Mouse (Mus musculus) CH12.LX (cell line): ENCODE data around the gene AU022252. TPM values are rescaled to one million over a fixed set of nuclear protein-coding genes. Genes with fewer than 3 reads are reported as not detected.

Experiments
- DNase-seq: peaks from one replicate; pipeline ENCODE4 v3.0.0-alpha.2; 2013; ENCODE audit errors: extremely low read depth
- H3K27ac ChIP-seq: 2 replicates; pipeline ENCODE4 v1.5.1; 2012; ENCODE audit warnings: low read depth, mild to moderate bottlenecking, control low read depth, moderate library complexity; ENCODE audit not compliant: insufficient read depth
- H3K27me3 ChIP-seq: replicated peaks from 2 replicates; pipeline ENCODE3; 2012; ENCODE audit warnings: inconsistent platforms
- H3K36me3 ChIP-seq, 2 experiments: replicated peaks in 1 of 2; 2 replicates each; pipeline versions ENCODE3 to v1.6.1; 2012; ENCODE audit warnings: inconsistent platforms in 1 of 2, low read length in 1 of 2, mild to moderate bottlenecking in 1 of 2, mixed read lengths in 1 of 2, moderate library complexity in 1 of 2; ENCODE audit not compliant: control insufficient read depth in 1 of 2, insufficient read depth in 1 of 2
- H3K4me1 ChIP-seq, 2 experiments: 2 replicates each; pipeline ENCODE4 v1.6.1; 2012; ENCODE audit warnings: inconsistent platforms in 1 of 2, moderate library complexity in 1 of 2; ENCODE audit not compliant: insufficient read depth in 2 of 2, control insufficient read depth in 1 of 2
- H3K4me2 ChIP-seq: 2 replicates; pipeline ENCODE4 v1.6.1; 2012; ENCODE audit warnings: low read depth, mild to moderate bottlenecking, control low read depth; ENCODE audit not compliant: poor library complexity, insufficient read depth, severe bottlenecking
- H3K4me3 ChIP-seq, 3 experiments: fragments of 150-350 bp in 1 of 3; sonication (generic) in 1 of 3; replicated peaks in 1 of 3; 2 replicates each; pipeline versions ENCODE3 to v1.5.1; 2011 to 2012; ENCODE audit warnings: low read depth in 2 of 3, low read length in 2 of 3, mild to moderate bottlenecking in 2 of 3, moderate library complexity in 2 of 3, control low read depth in 1 of 3, improper control_type of control experiment in 1 of 3, inconsistent platforms in 1 of 3, mixed read lengths in 1 of 3; ENCODE audit not compliant: poor library complexity in 1 of 3
- H3K79me2 ChIP-seq: replicated peaks from 2 replicates; pipeline ENCODE4 v1.6.1; 2012; ENCODE audit warnings: mild to moderate bottlenecking, moderate library complexity; ENCODE audit not compliant: control insufficient read depth, poor library complexity, insufficient read depth, severe bottlenecking; ENCODE audit errors: extremely low read depth
- H3K9ac ChIP-seq: 2 replicates; pipeline ENCODE4 v1.6.1; 2012; ENCODE audit warnings: low read depth, mild to moderate bottlenecking, control low read depth, moderate library complexity; ENCODE audit not compliant: insufficient read depth
- H3K9me3 ChIP-seq: replicated peaks from 2 replicates; pipeline ENCODE3; 2012; ENCODE audit warnings: low read length, inconsistent platforms, mixed read lengths
- BHLHE40 ChIP-seq: IDR thresholded peaks from 2 replicates; pipeline ENCODE4 v1.6.1; 2011; ENCODE audit warnings: mild to moderate bottlenecking, low read depth, low read length, improper control_type of control experiment
- CHD1 ChIP-seq: IDR thresholded peaks from 2 replicates; pipeline ENCODE4 v1.6.1; 2012; ENCODE audit warnings: low read depth, low read length, improper control_type of control experiment, inconsistent platforms
- CHD2 ChIP-seq: IDR thresholded peaks from 2 replicates; pipeline ENCODE4 v1.6.1; 2011; ENCODE audit warnings: low read length, improper control_type of control experiment
- CTCF ChIP-seq, 2 experiments: IDR thresholded peaks in 1 of 2; conservative IDR thresholded peaks in 1 of 2; 2 replicates each; pipeline ENCODE4 v1.5.1; 2011 to 2012; ENCODE audit warnings: low read depth in 2 of 2, low read length in 2 of 2, improper control_type of control experiment in 1 of 2, inconsistent platforms in 1 of 2, mild to moderate bottlenecking in 1 of 2, moderate library complexity in 1 of 2
- E2F4 ChIP-seq: IDR thresholded peaks from 2 replicates; pipeline ENCODE4 v1.6.1; 2011; ENCODE audit warnings: low read depth, low read length, improper control_type of control experiment; ENCODE audit not compliant: insufficient replicate concordance
- EP300 ChIP-seq: IDR thresholded peaks from 2 replicates; pipeline ENCODE4 v1.6.1; 2011; ENCODE audit warnings: low read length, improper control_type of control experiment
- ETS1 ChIP-seq: conservative IDR thresholded peaks from 2 replicates; pipeline ENCODE4 v1.6.1; 2012; ENCODE audit warnings: low read depth, mild to moderate bottlenecking, inconsistent platforms, low read length, improper control_type of control experiment, moderate library complexity
- GABPA ChIP-seq: IDR thresholded peaks from 2 replicates; pipeline ENCODE4 v1.6.1; 2012; ENCODE audit warnings: low read depth, low read length, improper control_type of control experiment, inconsistent platforms; ENCODE audit not compliant: insufficient replicate concordance
- IRF4 ChIP-seq: IDR thresholded peaks from 2 replicates; pipeline ENCODE4 v1.6.1; 2014; ENCODE audit warnings: low read depth, mild to moderate bottlenecking, inconsistent platforms, low read length, improper control_type of control experiment
- JUN ChIP-seq: IDR thresholded peaks from 2 replicates; pipeline ENCODE4 v1.6.1; 2011; ENCODE audit warnings: low read depth, mild to moderate bottlenecking, low read length, improper control_type of control experiment, moderate library complexity; ENCODE audit not compliant: insufficient read depth
- KAT2A ChIP-seq: IDR thresholded peaks from 2 replicates; pipeline ENCODE4 v1.6.1; 2012; ENCODE audit warnings: low read length, improper control_type of control experiment, inconsistent platforms; ENCODE audit not compliant: insufficient replicate concordance
- MAX ChIP-seq: IDR thresholded peaks from 2 replicates; pipeline ENCODE4 v1.6.1; 2011; ENCODE audit warnings: low read length, improper control_type of control experiment
- MXI1 ChIP-seq: IDR thresholded peaks from 2 replicates; pipeline ENCODE4 v1.6.1; 2011; ENCODE audit warnings: mild to moderate bottlenecking, low read depth, low read length, improper control_type of control experiment
- MYC ChIP-seq: IDR thresholded peaks from 2 replicates; pipeline ENCODE4 v1.6.1; 2011; ENCODE audit warnings: low read depth, mild to moderate bottlenecking, improper control_type of control experiment, low read length
- NELFE ChIP-seq: IDR thresholded peaks from 2 replicates; pipeline ENCODE4 v1.6.1; 2011; ENCODE audit warnings: low read depth, low read length, improper control_type of control experiment
- NRF1 ChIP-seq: IDR thresholded peaks from 2 replicates; pipeline ENCODE4 v1.6.1; 2014; ENCODE audit warnings: low read depth, mild to moderate bottlenecking, inconsistent platforms, low read length, improper control_type of control experiment, moderate library complexity
- PAX5 ChIP-seq: IDR thresholded peaks from 2 replicates; pipeline ENCODE4 v1.6.1; 2012; ENCODE audit warnings: low read length, inconsistent platforms, mixed read lengths
- POLR2A ChIP-seq: IDR thresholded peaks from 2 replicates; pipeline ENCODE4 v1.6.1; 2011; ENCODE audit warnings: low read depth, mild to moderate bottlenecking, improper control_type of control experiment, low read length
- POLR2AphosphoS2 ChIP-seq: IDR thresholded peaks from 2 replicates; pipeline ENCODE4 v1.6.1; 2011; ENCODE audit warnings: low read depth, low read length, improper control_type of control experiment
- RAD21 ChIP-seq: IDR thresholded peaks from 2 replicates; pipeline ENCODE4 v1.6.1; 2011; ENCODE audit warnings: low read depth, mild to moderate bottlenecking, low read length, improper control_type of control experiment, moderate library complexity
- RCOR1 ChIP-seq: conservative IDR thresholded peaks from 2 replicates; pipeline ENCODE4 v1.6.1; 2012; ENCODE audit warnings: low read depth, mild to moderate bottlenecking, inconsistent platforms, low read length, improper control_type of control experiment
- SIN3A ChIP-seq: IDR thresholded peaks from 2 replicates; pipeline ENCODE4 v1.6.1; 2012; ENCODE audit warnings: low read length, improper control_type of control experiment, inconsistent platforms
- SMC3 ChIP-seq: IDR thresholded peaks from 2 replicates; pipeline ENCODE4 v1.6.1; 2011; ENCODE audit warnings: low read depth, low read length, improper control_type of control experiment
- TCF12 ChIP-seq: IDR thresholded peaks from 2 replicates; pipeline ENCODE4 v1.6.1; 2014; ENCODE audit warnings: low read depth, mild to moderate bottlenecking, inconsistent platforms, low read length, improper control_type of control experiment
- UBTF ChIP-seq: IDR thresholded peaks from 2 replicates; pipeline ENCODE4 v1.6.1; 2012; ENCODE audit warnings: low read depth, mild to moderate bottlenecking, inconsistent platforms, low read length, improper control_type of control experiment, moderate library complexity
- USF1 ChIP-seq: IDR thresholded peaks from 2 replicates; pipeline ENCODE4 v1.6.1; 2014; ENCODE audit warnings: low read depth, mild to moderate bottlenecking, inconsistent platforms, low read length, improper control_type of control experiment
- ZC3H11A ChIP-seq: IDR thresholded peaks from 2 replicates; pipeline ENCODE4 v1.6.1; 2012; ENCODE audit warnings: low read depth, mild to moderate bottlenecking, inconsistent platforms, low read length, improper control_type of control experiment
- ZMIZ1 ChIP-seq: IDR thresholded peaks from 2 replicates; pipeline ENCODE4 v1.6.1; 2012; ENCODE audit warnings: low read depth, mild to moderate bottlenecking, inconsistent platforms, low read length, improper control_type of control experiment
- ZNF384 ChIP-seq: IDR thresholded peaks from 2 replicates; pipeline ENCODE4 v1.6.1; 2012; ENCODE audit warnings: low read depth, low read length, improper control_type of control experiment, inconsistent platforms
- dilution Hi-C: fragments of 300-500 bp; cut with MboI; formaldehyde crosslinking; loops from 2 replicates; pipeline ENCODE4 v1.14.3; 2020; ENCODE audit warnings: low sequenced_read_pairs; ENCODE audit not compliant: extremely low pct_unique_long_range_greater_than_20kb, extremely low pct_ligation_motif_present
- in situ Hi-C: fragments of 300-500 bp; cut with MboI; formaldehyde crosslinking; loops from 3 replicates; pipeline ENCODE4 v1.14.3; 2019; ENCODE audit warnings: low sequenced_read_pairs, low pct_ligation_motif_present, low pct_unique_long_range_greater_than_20kb, mixed read lengths
- polyA plus RNA-seq: library from polyadenylated mRNA; unstranded; fragments of >175 nt; gene quantifications from 2 replicates; pipeline ENCODE4 v1.2.1, GENCODE M21; 2012; ENCODE audit warnings: low read depth; ENCODE audit not compliant: insufficient read length
- total RNA-seq, 2 experiments: library from RNA; depleted of rRNA; stranded (reverse); fragments of 300-350 nt in 1 of 2; fragments of >200 nt in 1 of 2; gene quantifications; 2 replicates each; pipeline ENCODE4 v1.2.3; 2012 to 2014

AU022252 gene
- total and polyA plus RNA-seq, 3 experiments = 8.7 to 18.8 (median 12.7) TPM

GRCm38 (mm10) chr4:119173851-119174453 lies 58.6 kb downstream of the AU022252 start, which contains the start of gene Zfp691 (continued):
- TF ChIP-seq BHLHE40 = no peak
- TF ChIP-seq EP300 = no peak
- TF ChIP-seq CHD2 = peak; percentile 97
- no peak for TF ChIP-seq USF1
- no peak for TF ChIP-seq UBTF
- peak; percentile 12; the same call in 1 of the 2 replicates for TF ChIP-seq TCF12
- no peak for TF ChIP-seq PAX5
- TF ChIP-seq JUN = no peak
- TF ChIP-seq ZMIZ1 = peak; percentile 66
- TF ChIP-seq, all 38 proteins: peak for 14

GRCm38 (mm10) chr4:119172919-119173650 lies 59.4 kb downstream of the AU022252 start:
- Histone ChIP-seq H3K4me2 (peak overlapping the region; percentile 88), H3K27ac (no peak overlapping the region), H3K9ac (peak overlapping the region; percentile 55), H3K79me2 (no peaks in the 10 kb centered on the region), H3K4me1 (peaks cover 0 to 12% of the 10 kb centered on the region in 2 experiments; a peak in 3 of 4 replicates), H3K4me3 (peak overlapping the region; percentile 72 to 99 (median 95)), H3K9me3 (no peaks in the 10 kb centered on the region), H3K27me3 (peaks cover 10% of the 10 kb centered on the region), H3K36me3 (peaks cover 15 to 34% of the 10 kb centered on the region in 2 experiments)
- in situ Hi-C loops (loop anchor here (5.0 to 10.0 kb wide), 3 partner anchors 34 to 518 kb away; partner anchors contain the start of gene Olfr62), dilution Hi-C loops (no loop called here)
- DNase-seq = no peak
- TF ChIP-seq BHLHE40 (peak; percentile 59), IRF4 (no peak)

DNA sequence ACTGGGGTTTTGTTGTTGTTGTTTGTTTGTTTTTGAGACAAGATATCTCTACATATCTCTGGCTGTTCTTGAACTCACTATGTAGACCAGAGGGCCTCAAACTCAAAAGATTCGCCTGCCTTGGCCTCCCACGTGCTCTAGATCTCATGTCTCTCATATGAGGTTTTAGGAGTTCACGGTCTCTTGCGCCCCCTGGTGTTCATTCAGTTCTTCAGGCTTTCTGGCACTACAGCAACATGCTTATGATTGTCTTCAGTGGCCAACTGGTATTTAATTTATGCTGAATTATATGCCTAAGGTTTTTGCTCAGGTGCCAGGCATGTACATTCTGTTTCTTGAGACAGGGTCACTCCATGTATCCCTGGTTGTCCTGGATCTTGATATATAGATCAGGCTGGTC lies 64.8 kb downstream of the AU022252 start:
- dilution Hi-C loops (no loop called here), in situ Hi-C loops (no loop called here)
- Histone ChIP-seq H3K4me3 (no peak overlapping the region), H3K4me2 (no peak overlapping the region), H3K27me3 (no peaks in the 10 kb centered on the region), H3K4me1 (peaks cover 0 to 1% of the 10 kb centered on the region in 2 experiments; a peak in 2 of 4 replicates), H3K9me3 (no peaks in the 10 kb centered on the region), H3K27ac (no peak overlapping the region), H3K36me3 (peaks cover 15 to 35% of the 10 kb centered on the region in 2 experiments), H3K9ac (no peak overlapping the region), H3K79me2 (no peaks in the 10 kb centered on the region)
- DNase-seq = peak; percentile 92
- TF ChIP-seq CHD1 (no peak), CTCF (conservative IDR thresholded peaks at IDR 0.05 in 1 of 2, IDR thresholded peaks at IDR 0.05 in 1 of 2; ENCODE audit: low read depth in 2 of 2, low read length in 2 of 2) (peak; percentile 75 to 94), NELFE (no peak), MAX (peak; percentile 98), EP300 (no peak), E2F4 (no peak), MYC (peak; percentile 99), ZNF384 (no peak), BHLHE40 (peak; percentile 54; the same call in 1 of the 2 replicates), GABPA (no peak), KAT2A (no peak), NRF1 (no peak), RCOR1 (no peak), SIN3A (no peak), UBTF (no peak), POLR2AphosphoS2 (no peak), RAD21 (peak; percentile 93), ETS1 (no peak), POLR2A (no peak), ZC3H11A (peak; percentile 86), MXI1 (peak; percentile 64; the same call in 1 of the 2 replicates), SMC3 (peak; percentile 98)
